Mouse (Mus musculus) granulocyte monocyte progenitor cell, adult 5-6 weeks (primary cell): ENCODE results near the gene Tsnax. TPM values are rescaled to one million over a fixed set of nuclear protein-coding genes. Genes with fewer than 3 reads are reported as not detected.

Experiments
- ATAC-seq: replicated peaks from 2 replicates; pipeline ENCODE4 v1.8.0; 2016; ENCODE audit warnings: mild to moderate bottlenecking, moderate TSS enrichment, inconsistent platforms; ENCODE audit not compliant: poor library complexity, severe bottlenecking
- total RNA-seq, 2 experiments: library from RNA; stranded (forward) in 1 of 2; stranded (reverse) in 1 of 2; fragments of 200-712, 200-1000 nt in 1 of 2; fragments of >200 nt in 1 of 2; fragmentation: Nextera tagmentation in 1 of 2; gene quantifications; 2 replicates each; pipeline ENCODE4 v1.2.3; 2014 to 2017

The Tsnax gene
- total RNA-seq, 2 experiments from 2014 or later = 53.0 to 77.1 TPM

DNA sequence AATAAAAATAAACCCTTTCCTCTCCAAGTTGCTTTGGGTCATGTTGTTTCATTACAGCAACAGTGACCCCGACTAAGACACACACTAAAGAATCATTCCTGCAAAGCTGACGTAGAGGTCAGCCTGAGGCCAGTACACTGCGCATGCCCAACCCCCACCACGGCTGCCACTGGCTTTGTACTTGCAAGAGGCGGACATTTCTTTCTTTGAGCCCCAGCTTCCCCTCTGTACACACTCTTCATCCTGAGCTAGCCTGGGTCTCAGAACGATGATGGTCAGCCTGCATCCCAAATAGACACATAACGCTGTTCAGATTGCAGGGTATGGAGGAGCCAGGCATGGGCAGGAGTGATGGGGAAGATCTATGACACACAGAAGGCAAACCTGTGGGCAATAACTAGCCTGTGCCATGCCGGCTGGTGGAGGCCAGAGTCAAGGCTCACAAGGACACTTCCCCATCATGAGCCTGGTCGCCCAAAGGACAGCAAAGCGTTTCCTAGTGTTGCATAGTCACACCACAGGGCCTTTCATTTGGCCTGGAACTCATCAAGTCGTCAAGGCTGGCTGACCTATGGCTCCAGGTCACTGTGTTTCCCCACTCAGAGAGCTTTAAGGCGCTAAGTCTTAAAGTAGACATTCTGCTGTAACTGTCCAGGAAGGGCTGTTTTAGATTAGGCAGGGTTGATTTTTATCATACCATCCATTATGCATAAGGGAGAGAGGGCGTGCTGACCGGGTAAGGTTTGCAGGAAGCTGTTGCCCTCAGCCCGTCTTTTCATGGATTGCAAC, 28.0 kb downstream of the Tsnax start:
- no peak for ATAC-seq

DNA sequence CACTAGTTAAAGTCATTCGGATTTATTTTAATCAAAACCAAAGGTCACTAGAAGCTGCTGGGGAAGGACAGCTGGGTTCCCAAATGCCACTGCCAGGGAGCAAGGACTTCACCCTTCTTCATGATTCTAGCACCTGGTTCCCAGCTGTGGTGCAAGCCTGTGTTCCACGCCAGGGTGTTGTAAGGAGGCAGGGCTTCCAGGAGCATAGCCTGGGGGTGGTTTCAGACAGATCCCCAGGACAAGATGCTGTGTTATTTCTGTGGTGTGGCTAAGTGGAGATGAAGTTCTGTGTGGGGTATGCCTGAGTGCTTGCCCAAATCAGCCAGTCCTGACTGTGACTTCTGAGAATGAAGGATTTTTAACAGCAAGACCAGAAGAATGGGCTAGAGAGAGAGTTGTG, 28.7 kb downstream of the Tsnax start:
- ATAC-seq = no peak

- ATAC-seq = no peak
Measured at GRCm38 (mm10) chr8:125043394-125043793, 30.6 kb downstream of the Tsnax start.

- no peak for ATAC-seq
Measured at GRCm38 (mm10) chr8:125043935-125044334, 31.1 kb downstream of the Tsnax start.

- no peak for ATAC-seq
Measured at GRCm38 (mm10) chr8:125045760-125046159, 33.0 kb downstream of the Tsnax start.

- ATAC-seq = no peak
Measured at GRCm38 (mm10) chr8:125049051-125049750, 36.4 kb downstream of the Tsnax start.

GRCm38 (mm10) chr8:125049826-125050225, 37.0 kb downstream of the Tsnax start:
- ATAC-seq = no peak

GRCm38 (mm10) chr8:125052026-125052425, 39.2 kb downstream of the Tsnax start:
- peak; percentile 46 for ATAC-seq

GRCm38 (mm10) chr8:125053505-125054435, 41.0 kb downstream of the Tsnax start, which contains the start of gene Disc1:
Disc1 (plus strand) TSS chr8:125054195.
- ATAC-seq = peak; percentile 76

- ATAC-seq = peak; percentile 79
Measured at GRCm38 (mm10) chr8:125054436-125054810, 41.6 kb downstream of the Tsnax start.

- ATAC-seq = no peak
Measured at GRCm38 (mm10) chr8:125060904-125061303, 48.1 kb downstream of the Tsnax start.

GRCm38 (mm10) chr8:125065596-125065995, 52.8 kb downstream of the Tsnax start:
- ATAC-seq = no peak

GRCm38 (mm10) chr8:125066913-125067595, 54.3 kb downstream of the Tsnax start:
- peak; percentile 79 for ATAC-seq

- peak; percentile 48 for ATAC-seq
Measured at GRCm38 (mm10) chr8:125067596-125067960, 54.8 kb downstream of the Tsnax start.

DNA sequence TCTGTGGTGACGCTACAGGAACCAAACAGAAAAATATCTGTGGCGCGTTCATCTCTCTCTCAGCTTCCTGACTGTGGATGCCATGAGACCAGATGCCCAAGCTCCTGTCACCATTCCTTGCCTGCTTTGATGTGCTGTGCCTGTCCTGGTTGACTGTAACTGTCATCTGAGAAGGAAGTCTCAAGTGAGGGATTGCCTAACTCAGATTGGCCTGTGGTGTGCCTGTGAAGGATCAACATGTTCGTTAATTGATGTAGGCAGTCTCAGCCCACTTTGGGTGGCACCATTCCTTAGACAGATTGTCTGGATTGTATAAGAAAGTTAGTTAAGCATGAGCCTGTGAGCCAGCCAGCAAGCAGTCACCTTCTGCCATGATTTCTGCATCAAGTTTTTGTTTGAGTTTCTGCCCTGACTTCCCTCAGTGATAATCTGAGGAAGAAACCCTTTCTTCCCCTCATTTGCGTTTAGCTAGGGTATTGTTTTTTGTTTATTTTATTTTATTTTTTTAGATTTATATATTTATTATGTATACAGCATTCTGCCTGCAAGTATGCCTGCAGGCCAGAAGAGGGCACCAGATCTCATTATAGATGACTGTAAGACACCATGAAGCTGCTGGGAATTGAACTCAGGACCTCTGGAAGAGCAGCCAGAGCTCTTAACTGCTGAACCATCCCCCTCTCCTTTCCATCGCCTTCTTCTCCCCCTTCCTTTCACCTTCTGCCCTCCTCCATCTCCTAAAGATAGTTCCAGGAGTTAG, 55.5 kb downstream of the Tsnax start:
- ATAC-seq = peak; percentile 31

GRCm38 (mm10) chr8:125069304-125069703, 56.5 kb downstream of the Tsnax start:
- ATAC-seq = no peak

DNA sequence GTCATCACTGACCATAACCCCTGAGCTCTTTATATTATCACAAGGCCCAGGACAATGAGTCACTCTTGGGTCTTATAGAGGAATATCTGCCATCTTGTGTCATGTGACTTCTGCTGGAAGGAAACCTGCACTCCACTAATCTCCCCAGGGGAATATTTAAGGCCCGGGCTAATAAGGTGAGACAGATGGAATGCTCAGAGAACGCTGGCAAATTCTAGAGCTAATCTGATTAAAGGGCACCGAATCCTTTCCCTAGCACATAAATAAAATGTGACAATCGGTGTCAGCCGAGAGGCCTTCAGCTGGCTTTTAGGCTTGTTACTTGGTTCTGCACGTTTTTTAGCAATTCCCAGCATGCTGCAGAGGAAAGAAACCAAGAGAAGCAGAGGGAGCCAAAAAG, 56.9 kb downstream of the Tsnax start:
- ATAC-seq = no peak

DNA sequence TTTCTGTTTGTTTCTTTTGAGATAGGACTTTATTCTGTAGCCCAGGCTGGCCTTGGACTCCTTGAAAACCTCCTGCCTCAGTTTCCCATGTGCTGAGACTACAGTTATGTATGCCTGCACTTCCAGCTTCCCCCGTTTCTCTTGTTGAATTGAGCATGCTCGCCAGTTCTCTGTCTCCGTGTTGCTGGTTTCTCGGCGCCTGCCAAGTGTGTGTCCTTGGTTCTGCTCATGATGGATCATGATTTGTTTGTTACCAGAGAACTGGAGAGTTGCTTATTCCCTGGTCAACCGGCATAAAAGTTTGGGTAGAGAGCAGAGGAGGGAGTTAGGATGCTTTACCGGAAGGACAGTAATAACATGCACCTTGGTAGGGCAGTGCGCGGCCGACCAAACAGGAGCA, 61.3 kb downstream of the Tsnax start:
- no peak for ATAC-seq

- ATAC-seq = no peak
Measured at GRCm38 (mm10) chr8:125074581-125074980, 61.8 kb downstream of the Tsnax start.
